Mouse (Mus musculus): Measurements from ENCODE around the gene Taf6.

GRCm38 (mm10) chr5:138163046-138163445, 24.2 kb downstream of the Taf6 start:
- no peak for TF ChIP-seq MAX (IDR thresholded peaks at IDR 0.05; ENCODE audit: low read depth)
- no peak for TF ChIP-seq E2F4 (IDR thresholded peaks at IDR 0.05; ENCODE audit: insufficient read depth)
- TF ChIP-seq POLR2A (IDR thresholded peaks at IDR 0.05; ENCODE audit: insufficient read length, low read depth), result no peak
- TF ChIP-seq POLR2AphosphoS2 (IDR thresholded peaks at IDR 0.05; ENCODE audit: insufficient read length, low read depth), result no peak
- no peak for TF ChIP-seq TCF12 (IDR thresholded peaks at IDR 0.05; ENCODE audit: insufficient read depth, poor library complexity, severe bottlenecking)
- no peak for TF ChIP-seq SRF (IDR thresholded peaks at IDR 0.05; ENCODE audit: control insufficient read depth, insufficient read length, low read depth)
- TF ChIP-seq MYOD1 (IDR thresholded peaks at IDR 0.05; ENCODE audit: control insufficient read depth in 1 of 3, insufficient read length in 2 of 3, low read depth in 2 of 3), result no peak
- no peak for TF ChIP-seq USF1 (IDR thresholded peaks at IDR 0.05; ENCODE audit: low read depth)
- no peak for TF ChIP-seq CEBPB (IDR thresholded peaks at IDR 0.05; ENCODE audit: insufficient read depth, poor library complexity, severe bottlenecking)
- TF ChIP-seq MYOG (IDR thresholded peaks at IDR 0.05; ENCODE audit: control insufficient read depth in 1 of 3, insufficient read depth in 1 of 3, insufficient read length in 2 of 3, low read depth in 2 of 3), result no peak
